Mouse (Mus musculus) MEL (cell line): ENCODE data around the gene Sorl1. TPM values are rescaled to one million over a fixed set of nuclear protein-coding genes. Genes with fewer than 3 reads are reported as not detected.

ENCODE experiments used
- DNase-seq: peaks from one replicate; pipeline ENCODE4 v3.0.0; 2011; ENCODE audit warnings: low read depth, low spot score
- H3K27ac ChIP-seq: 2 replicates; pipeline ENCODE4 v1.5.1; 2012; ENCODE audit warnings: low read depth, mild to moderate bottlenecking, control low read depth, low read length, moderate library complexity; ENCODE audit not compliant: control insufficient read depth
- H3K27me3 ChIP-seq, 2 experiments: fragments of 150-350 bp in 1 of 2; sonication (generic) in 1 of 2; 2 replicates each; pipeline ENCODE4 v1.6.1; 2012; ENCODE audit warnings: low read length in 2 of 2, mild to moderate bottlenecking in 2 of 2, improper control_type of control experiment in 1 of 2, moderate library complexity in 1 of 2; ENCODE audit not compliant: insufficient read depth in 2 of 2, control insufficient read depth in 1 of 2
- H3K36me3 ChIP-seq, 2 experiments: 2 replicates each; pipeline ENCODE4 v1.6.1; 2012 to 2014; ENCODE audit warnings: low read length in 2 of 2, improper control_type of control experiment in 1 of 2, inconsistent platforms in 1 of 2, mild to moderate bottlenecking in 1 of 2; ENCODE audit not compliant: insufficient read depth in 2 of 2, control insufficient read depth in 1 of 2
- H3K4me1 ChIP-seq, 2 experiments: fragments of 150-350 bp in 1 of 2; sonication (generic) in 1 of 2; 2 replicates each; pipeline ENCODE4 v1.6.1; 2012; ENCODE audit warnings: low read length in 2 of 2, improper control_type of control experiment in 1 of 2, mild to moderate bottlenecking in 1 of 2; ENCODE audit not compliant: insufficient read depth in 2 of 2, control insufficient read depth in 1 of 2
- H3K4me3 ChIP-seq, 2 experiments: fragments of 150-350 bp in 1 of 2; sonication (generic) in 1 of 2; 2 replicates each; pipeline ENCODE4 v1.5.1; 2012; ENCODE audit warnings: low read depth in 2 of 2, low read length in 2 of 2, mild to moderate bottlenecking in 2 of 2, moderate library complexity in 2 of 2, control low read depth in 1 of 2, improper control_type of control experiment in 1 of 2; ENCODE audit not compliant: control insufficient read depth in 1 of 2, insufficient read depth in 1 of 2
- H3K79me2 ChIP-seq: 2 replicates; pipeline ENCODE4 v1.6.1; 2012; ENCODE audit warnings: mild to moderate bottlenecking, low read length, moderate library complexity; ENCODE audit not compliant: control insufficient read depth, poor library complexity, insufficient read depth
- H3K9ac ChIP-seq: 2 replicates; pipeline ENCODE4 v1.6.1; 2012; ENCODE audit warnings: low read depth, mild to moderate bottlenecking, control low read depth, low read length, moderate library complexity; ENCODE audit not compliant: control insufficient read depth, poor library complexity, severe bottlenecking
- H3K9me3 ChIP-seq: fragments of 150-350 bp; sonication (generic); replicated peaks from 2 replicates; pipeline ENCODE4 v1.6.1; 2012; ENCODE audit warnings: mild to moderate bottlenecking, low read length, improper control_type of control experiment, moderate library complexity; ENCODE audit not compliant: insufficient read depth
- BHLHE40 ChIP-seq: IDR thresholded peaks from 2 replicates; pipeline ENCODE4 v1.6.1; 2012; ENCODE audit warnings: low read depth, mild to moderate bottlenecking, inconsistent platforms, low read length, improper control_type of control experiment, borderline replicate concordance
- CHD2 ChIP-seq: IDR thresholded peaks from 2 replicates; pipeline ENCODE4 v1.6.1; 2011; ENCODE audit warnings: low read length, improper control_type of control experiment
- CTCF ChIP-seq, 3 experiments: IDR thresholded peaks in 2 of 3; conservative IDR thresholded peaks in 1 of 3; 2 replicates each; pipeline ENCODE4 v1.5.1; 2011 to 2012; ENCODE audit warnings: low read length in 3 of 3, low read depth in 2 of 3, mild to moderate bottlenecking in 2 of 3, improper control_type of control experiment in 1 of 3, inconsistent platforms in 1 of 3, mixed read lengths in 1 of 3, moderate library complexity in 1 of 3; ENCODE audit not compliant: control insufficient read depth in 1 of 3, insufficient read depth in 1 of 3, poor library complexity in 1 of 3, severe bottlenecking in 1 of 3
- EP300 ChIP-seq, 2 experiments: IDR thresholded peaks; 2 replicates each; pipeline ENCODE4 v1.6.1; 2011; ENCODE audit warnings: improper control_type of control experiment in 2 of 2, low read length in 2 of 2, low read depth in 1 of 2, mild to moderate bottlenecking in 1 of 2
- ETS1 ChIP-seq: IDR thresholded peaks from 2 replicates; pipeline ENCODE4 v1.6.1; 2012; ENCODE audit warnings: low read depth, mild to moderate bottlenecking, inconsistent platforms, low read length, improper control_type of control experiment, moderate library complexity
- GABPA ChIP-seq: IDR thresholded peaks from 2 replicates; pipeline ENCODE4 v1.6.1; 2012; ENCODE audit warnings: low read depth, mild to moderate bottlenecking, inconsistent platforms, low read length, improper control_type of control experiment, moderate library complexity
- GATA1 ChIP-seq: IDR thresholded peaks from 2 replicates; pipeline ENCODE4 v1.6.1; 2011; ENCODE audit warnings: low read depth, low read length, improper control_type of control experiment
- JUND ChIP-seq: IDR thresholded peaks from 2 replicates; pipeline ENCODE4 v1.6.1; 2011; ENCODE audit warnings: low read depth, mild to moderate bottlenecking, improper control_type of control experiment, low read length
- KAT2A ChIP-seq: conservative IDR thresholded peaks from 2 replicates; pipeline ENCODE4 v1.6.1; 2012; ENCODE audit warnings: low read depth, low read length, improper control_type of control experiment, inconsistent platforms
- MAFK ChIP-seq: IDR thresholded peaks from 2 replicates; pipeline ENCODE4 v1.6.1; 2011; ENCODE audit warnings: low read depth, mild to moderate bottlenecking, low read length, improper control_type of control experiment, borderline replicate concordance
- MAX ChIP-seq: IDR thresholded peaks from 2 replicates; pipeline ENCODE4 v1.6.1; 2011; ENCODE audit warnings: low read length, improper control_type of control experiment
- MEF2A ChIP-seq: IDR thresholded peaks from 2 replicates; pipeline ENCODE4 v1.6.1; 2014; ENCODE audit warnings: low read depth, mild to moderate bottlenecking, inconsistent platforms, low read length, improper control_type of control experiment; ENCODE audit not compliant: poor library complexity, insufficient replicate concordance, severe bottlenecking; ENCODE audit errors: extremely low read depth
- MXI1 ChIP-seq: IDR thresholded peaks from 2 replicates; pipeline ENCODE4 v1.6.1; 2011; ENCODE audit warnings: mild to moderate bottlenecking, low read depth, low read length, improper control_type of control experiment
- NELFE ChIP-seq: IDR thresholded peaks from 2 replicates; pipeline ENCODE4 v1.6.1; 2011; ENCODE audit warnings: low read depth, low read length, improper control_type of control experiment
- NRF1 ChIP-seq: IDR thresholded peaks from 2 replicates; pipeline ENCODE4 v1.6.1; 2014; ENCODE audit warnings: low read depth, mild to moderate bottlenecking, inconsistent platforms, low read length, improper control_type of control experiment, moderate library complexity; ENCODE audit not compliant: poor library complexity, insufficient read depth, severe bottlenecking
- POLR2A ChIP-seq, 2 experiments: IDR thresholded peaks; 2 replicates each; pipeline ENCODE4 v1.6.1; 2011 to 2012; ENCODE audit warnings: low read length in 2 of 2, mild to moderate bottlenecking in 2 of 2, control low read depth in 1 of 2, improper control_type of control experiment in 1 of 2, low read depth in 1 of 2, moderate library complexity in 1 of 2; ENCODE audit not compliant: control insufficient read depth in 1 of 2, insufficient read depth in 1 of 2, poor library complexity in 1 of 2
- POLR2AphosphoS5 ChIP-seq: IDR thresholded peaks from 2 replicates; pipeline ENCODE4 v1.6.1; 2012; ENCODE audit warnings: low read depth, borderline replicate concordance, mild to moderate bottlenecking, inconsistent platforms, low read length, moderate library complexity, mixed read lengths
- RAD21 ChIP-seq: IDR thresholded peaks from 2 replicates; pipeline ENCODE4 v1.6.1; 2011; ENCODE audit warnings: mild to moderate bottlenecking, low read depth, low read length, improper control_type of control experiment
- RCOR1 ChIP-seq: IDR thresholded peaks from 2 replicates; pipeline ENCODE4 v1.6.1; 2012; ENCODE audit warnings: low read depth, mild to moderate bottlenecking, inconsistent platforms, low read length, improper control_type of control experiment
- SIN3A ChIP-seq: IDR thresholded peaks from 2 replicates; pipeline ENCODE4 v1.6.1; 2012; ENCODE audit warnings: low read length, improper control_type of control experiment, inconsistent platforms
- SMC3 ChIP-seq: IDR thresholded peaks from 2 replicates; pipeline ENCODE4 v1.6.1; 2011; ENCODE audit warnings: low read depth, low read length, improper control_type of control experiment
- TAL1 ChIP-seq: IDR thresholded peaks from 2 replicates; pipeline ENCODE4 v1.6.1; 2012; ENCODE audit warnings: mild to moderate bottlenecking, inconsistent platforms, low read length, moderate library complexity, mixed read lengths
- UBTF ChIP-seq: IDR thresholded peaks from 2 replicates; pipeline ENCODE4 v1.6.1; 2012; ENCODE audit warnings: low read depth, mild to moderate bottlenecking, inconsistent platforms, low read length, improper control_type of control experiment, moderate library complexity, borderline replicate concordance; ENCODE audit not compliant: insufficient read depth
- USF1 ChIP-seq: IDR thresholded peaks from 2 replicates; pipeline ENCODE4 v1.6.1; 2014; ENCODE audit warnings: low read depth, mild to moderate bottlenecking, inconsistent platforms, low read length, improper control_type of control experiment, moderate library complexity
- ZC3H11A ChIP-seq: IDR thresholded peaks from 2 replicates; pipeline ENCODE4 v1.6.1; 2012; ENCODE audit warnings: low read depth, mild to moderate bottlenecking, inconsistent platforms, low read length, improper control_type of control experiment
- ZKSCAN1 ChIP-seq: IDR thresholded peaks from 2 replicates; pipeline ENCODE4 v1.6.1; 2012; ENCODE audit warnings: low read depth, mild to moderate bottlenecking, inconsistent platforms, low read length, improper control_type of control experiment, moderate library complexity
- ZMIZ1 ChIP-seq: IDR thresholded peaks from 2 replicates; pipeline ENCODE4 v1.6.1; 2012; ENCODE audit warnings: low read depth, mild to moderate bottlenecking, inconsistent platforms, low read length, improper control_type of control experiment, moderate library complexity
- polyA plus RNA-seq, 2 experiments: library from polyadenylated mRNA; stranded (reverse) in 1 of 2; unstranded in 1 of 2; fragments of >175 nt in 1 of 2; fragments of >200 nt in 1 of 2; gene quantifications; 2 replicates each; pipeline versions ENCODE4 v1.2.1 to v1.2.4; 2012; ENCODE audit warnings: low replicate concordance in 2 of 2, low read depth in 1 of 2; ENCODE audit not compliant: insufficient read length in 2 of 2, insufficient read depth in 1 of 2, missing spikeins in 1 of 2
- total RNA-seq: library from RNA; depleted of rRNA; stranded (reverse); fragments of 300-350 nt; gene quantifications from 2 replicates; pipeline ENCODE4 v1.2.3, GENCODE M21; 2012

Sorl1 gene
- total and polyA plus RNA-seq, 3 experiments, result not detected

- no peak for DNase-seq
- Histone ChIP-seq H3K4me3 (no peak overlapping the region), H3K27ac (no peak overlapping the region), H3K9ac (no peak overlapping the region), H3K27me3 (no peaks in the 10 kb centered on the region), H3K9me3 (no peaks in the 10 kb centered on the region), H3K79me2 (no peaks in the 10 kb centered on the region), H3K4me1 (no peaks in the 10 kb centered on the region), H3K36me3 (no peaks in the 10 kb centered on the region)
- no peak for TF ChIP-seq MXI1
- no peak for TF ChIP-seq CTCF (IDR thresholded peaks at IDR 0.05 in 2 of 3, conservative IDR thresholded peaks at IDR 0.05 in 1 of 3; ENCODE audit: control insufficient read depth in 1 of 3, insufficient read depth in 1 of 3, low read depth in 2 of 3, low read length in 3 of 3, poor library complexity in 1 of 3, severe bottlenecking in 1 of 3)
- no peak for TF ChIP-seq KAT2A
- TF ChIP-seq CHD2, result no peak
- TF ChIP-seq EP300 (IDR thresholded peaks at IDR 0.05; ENCODE audit: low read depth in 1 of 2, low read length in 2 of 2), result no peak
- TF ChIP-seq POLR2AphosphoS5, result no peak
- no peak for TF ChIP-seq RCOR1
- TF ChIP-seq SMC3, result no peak
- TF ChIP-seq MEF2A, result no peak
- TF ChIP-seq ETS1, result no peak
- TF ChIP-seq NRF1, result no peak
- no peak for TF ChIP-seq RAD21
- TF ChIP-seq MAX, result no peak
- TF ChIP-seq TAL1, result no peak
Measured at GRCm38 (mm10) chr9:42072010-42072409, 52.1 kb downstream of the Sorl1 start.

- TF ChIP-seq KAT2A (no peak), ZMIZ1 (no peak), SMC3 (no peak), USF1 (no peak), MAFK (no peak), JUND (no peak), BHLHE40 (no peak), CHD2 (no peak), SIN3A (no peak), EP300 (IDR thresholded peaks at IDR 0.05; ENCODE audit: low read depth in 1 of 2, low read length in 2 of 2) (no peak), NELFE (no peak), MXI1 (no peak), POLR2A (IDR thresholded peaks at IDR 0.05; ENCODE audit: control insufficient read depth in 1 of 2, insufficient read depth in 1 of 2, low read depth in 1 of 2, low read length in 2 of 2, poor library complexity in 1 of 2) (no peak), GATA1 (no peak), TAL1 (no peak), GABPA (no peak), UBTF (no peak), ZKSCAN1 (no peak), ZC3H11A (no peak)
- TF ChIP-seq, all 39 proteins: peak for 0
- no peak overlapping the region for H3K4me3 ChIP-seq
- H3K9ac ChIP-seq, result no peak overlapping the region
- DNase-seq, result no peak
- H3K27ac ChIP-seq, result no peak overlapping the region
- no peaks in the 10 kb centered on the region for H3K27me3 ChIP-seq
- H3K9me3 ChIP-seq, result no peaks in the 10 kb centered on the region
- no peaks in the 10 kb centered on the region for H3K36me3 ChIP-seq
- no peaks in the 10 kb centered on the region for H3K79me2 ChIP-seq
- no peaks in the 10 kb centered on the region for H3K4me1 ChIP-seq
Measured at GRCm38 (mm10) chr9:42070856-42071255, 53.2 kb downstream of the Sorl1 start.
